Comparison of ENCODE assay signal across 12 mouse cellular contexts in the genomic region with DNA sequence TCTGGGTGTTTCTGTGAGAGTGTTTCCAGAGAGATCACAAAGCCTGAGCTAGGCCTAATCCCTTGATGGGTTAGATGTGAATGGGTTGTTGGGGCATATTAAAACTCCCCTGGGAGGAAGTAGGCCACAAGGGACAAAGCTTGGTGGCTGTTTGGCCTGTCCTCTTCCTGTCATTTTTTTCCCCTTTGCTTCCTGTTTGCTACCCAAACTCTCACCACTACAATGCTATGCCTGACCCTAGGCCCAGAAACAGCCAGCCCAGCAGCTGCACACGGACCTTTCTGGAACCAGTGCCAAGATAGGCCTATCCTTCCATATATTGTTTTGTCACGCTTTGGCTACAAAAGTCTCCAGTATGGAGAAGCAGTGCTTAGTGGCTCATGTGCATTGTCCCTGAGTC. TPM values are rescaled to one million over a fixed set of nuclear protein-coding genes. Genes with fewer than 3 reads are reported as not detected.
DNase-seq lines count a peak whose midpoint lies in the region; ATAC-seq and TF ChIP-seq lines count a peak whose summit lies in the region.
"Had no signal": no experiment of that assay in that cellular context is flagged by ENCODE, and none has a peak within 500 bp of the region (broad histone marks: within the 10 kb centered on the region; RNA-seq: fewer than 3 reads in every experiment).

No protein-coding gene starts in this region.

- H3K9me3 ChIP-seq in intestine, postnatal 0 days (ENCODE audit: control insufficient read depth) = no peaks in the 10 kb centered on the region
- H3K9me3 ChIP-seq: forebrain, embryonic 15.5 days had no signal

- WGBS in intestine, postnatal 0 days = 61% methylated on average over 2 of the region's 2 CpGs
- WGBS in thymus, adult 2 months = 47% methylated on average over 2 of the region's 2 CpGs

- TF ChIP-seq POLR2A in bone marrow macrophage, adult 2 months (IDR thresholded peaks at IDR 0.05; ENCODE audit: borderline replicate concordance, low read depth, low read length) = no peak
- TF ChIP-seq POLR2A in thymus, adult 2 months (IDR thresholded peaks at IDR 0.05; ENCODE audit: control insufficient read depth, extremely low read depth, insufficient read depth, low read length, poor library complexity) = no peak

- H3K27me3 ChIP-seq in intestine, postnatal 0 days (replicated peaks; ENCODE audit: control insufficient read depth, insufficient read depth, low read length) = no peaks in the 10 kb centered on the region
- no peaks in the 10 kb centered on the region for H3K27me3 ChIP-seq in thymus, adult 2 months (ENCODE audit: control insufficient read depth, insufficient read depth, low read length)
- H3K27me3 ChIP-seq: forebrain, embryonic 15.5 days had no signal

- no peak for ATAC-seq in intestine, postnatal 0 days
- ATAC-seq: forebrain, embryonic 15.5 days had no signal

- H3K4me2 ChIP-seq in intestine, postnatal 0 days (replicated peaks; ENCODE audit: low read depth) = no peak overlapping the region
- H3K4me2 ChIP-seq: forebrain, embryonic 15.5 days had no signal

- peak; percentile 20 to 50 for DNase-seq in kidney, adult 8-10 months
- no peak for DNase-seq in kidney, adult 18-20 months
- peak; percentile 55 for DNase-seq in A20 (ENCODE audit: low read depth, low spot score)
- no peak for DNase-seq in thymus, adult 2 months
- DNase-seq in thymus, postnatal 25 days = no peak
- DNase-seq in embryo, embryonic 10.5 days (ENCODE audit: low spot score) = no peak
- DNase-seq: right cerebral cortex, adult 18-20 months had no signal

- H3K36me3 ChIP-seq in intestine, postnatal 0 days (ENCODE audit: control insufficient read depth, insufficient read depth) = peaks cover 21% of the 10 kb centered on the region; the same call in 1 of the 2 replicates
- peaks cover 10% of the 10 kb centered on the region for H3K36me3 ChIP-seq in thymus, adult 2 months (ENCODE audit: control insufficient read depth, insufficient read depth, low read length)

- TF ChIP-seq CTCF in bone marrow macrophage, adult 2 months (IDR thresholded peaks at IDR 0.05; ENCODE audit: low read depth, low read length) = no peak
- no peak for TF ChIP-seq CTCF in intestine, postnatal 0 days (IDR thresholded peaks at IDR 0.05; ENCODE audit: low read depth)
- no peak for TF ChIP-seq CTCF in thymus, adult 2 months (IDR thresholded peaks at IDR 0.05; ENCODE audit: borderline replicate concordance, control insufficient read depth, extremely low read depth, insufficient read depth, low read length, poor library complexity)

- peaks cover 14% of the 10 kb centered on the region for H3K4me1 ChIP-seq in bone marrow macrophage, adult 2 months (ENCODE audit: control insufficient read depth, insufficient read depth, low read length)
- no peaks in the 10 kb centered on the region for H3K4me1 ChIP-seq in intestine, postnatal 0 days (replicated peaks; ENCODE audit: control insufficient read depth, insufficient read depth, low read length)
- no peaks in the 10 kb centered on the region for H3K4me1 ChIP-seq in thymus, adult 2 months (replicated peaks; ENCODE audit: control insufficient read depth, insufficient read depth, low read length)
- H3K4me1 ChIP-seq: forebrain, embryonic 15.5 days had no signal

- no peak overlapping the region for H3K9ac ChIP-seq in intestine, postnatal 0 days (ENCODE audit: low read depth, low read length)
- H3K9ac ChIP-seq: forebrain, embryonic 15.5 days had no signal

- H3K4me3 ChIP-seq in bone marrow macrophage, adult 2 months (ENCODE audit: insufficient read depth, low read length) = no peak overlapping the region
- no peak overlapping the region for H3K4me3 ChIP-seq in intestine, postnatal 0 days (ENCODE audit: low read depth, low read length)
- no peak overlapping the region for H3K4me3 ChIP-seq in thymus, adult 2 months (ENCODE audit: control insufficient read depth, insufficient read depth, low read length)
- H3K4me3 ChIP-seq: forebrain, embryonic 15.5 days; myocyte had no signal

- peak overlapping the region; percentile 32 for H3K27ac ChIP-seq in bone marrow macrophage, adult 2 months (ENCODE audit: insufficient read depth, low read depth, low read length)
- peak overlapping the region; percentile 28; the same call in 1 of the 2 replicates for H3K27ac ChIP-seq in intestine, postnatal 0 days (ENCODE audit: low read depth, low read length)
- no peak overlapping the region; the same call in 1 of the 2 replicates for H3K27ac ChIP-seq in thymus, adult 2 months (ENCODE audit: control insufficient read depth, insufficient read depth, low read length)
- H3K27ac ChIP-seq: forebrain, embryonic 15.5 days; macrophage had no signal

RNA-seq across cellular contexts. Expression of gene Tpst1, which starts 11.0 kb away (rescaled TPM):
- polyA plus RNA-seq in bone marrow macrophage, adult 2 months (2012; ENCODE audit: insufficient read depth, insufficient read length, missing spikeins) = 14.7 and 15.5 TPM in 2 replicates
- polyA plus RNA-seq in intestine, postnatal 0 days (2015; fragmentation: Nextera tagmentation; extraction: Ambion mirVana) = 28.7 and 29.3 TPM in 2 replicates
- polyA plus RNA-seq in thymus, adult 2 months (2012; rRNA removed) = 8.4 and 9.5 TPM in 2 replicates

RNA-seq across cellular contexts. Expression of gene Crcp, which starts 33.0 kb away (rescaled TPM):
- polyA plus RNA-seq in bone marrow macrophage, adult 2 months (2012; ENCODE audit: insufficient read depth, insufficient read length, missing spikeins) = 30.1 and 31.5 TPM in 2 replicates
- polyA plus RNA-seq in intestine, postnatal 0 days (2015; fragmentation: Nextera tagmentation; extraction: Ambion mirVana) = 39.5 and 41.6 TPM in 2 replicates
- 17.0 and 17.5 TPM in 2 replicates for polyA plus RNA-seq in thymus, adult 2 months (2012; rRNA removed)

RNA-seq across cellular contexts. Expression of gene Asl, which starts 33.0 kb away (rescaled TPM):
- polyA plus RNA-seq in bone marrow macrophage, adult 2 months (2012; ENCODE audit: insufficient read depth, insufficient read length, missing spikeins) = 72.7 and 80.7 TPM in 2 replicates
- 148 and 182 TPM in 2 replicates for polyA plus RNA-seq in intestine, postnatal 0 days (2015; fragmentation: Nextera tagmentation; extraction: Ambion mirVana)
- polyA plus RNA-seq in thymus, adult 2 months (2012; rRNA removed) = 33.0 and 40.4 TPM in 2 replicates

RNA-seq across cellular contexts. Expression of gene Gusb, which starts 59.2 kb away (rescaled TPM):
- 340 and 349 TPM in 2 replicates for polyA plus RNA-seq in bone marrow macrophage, adult 2 months (2012; ENCODE audit: insufficient read depth, insufficient read length, missing spikeins)
- polyA plus RNA-seq in intestine, postnatal 0 days (2015; fragmentation: Nextera tagmentation; extraction: Ambion mirVana) = 260 and 264 TPM in 2 replicates
- 55.1 and 57.5 TPM in 2 replicates for polyA plus RNA-seq in thymus, adult 2 months (2012; rRNA removed)

Comparison
In these comparisons a context has a peak if more than half of its experiments do, and no peak if none do; other contexts are left out.
1. DNase-seq: peak in kidney, adult 8-10 months (2 of 2) and A20 (single experiment); none in kidney, adult 18-20 months (single experiment), thymus, adult 2 months (single experiment), thymus, postnatal 25 days (single experiment) and embryo, embryonic 10.5 days (single experiment).